8 mouse cellular contexts compared by ENCODE assay signal in the genomic region with DNA sequence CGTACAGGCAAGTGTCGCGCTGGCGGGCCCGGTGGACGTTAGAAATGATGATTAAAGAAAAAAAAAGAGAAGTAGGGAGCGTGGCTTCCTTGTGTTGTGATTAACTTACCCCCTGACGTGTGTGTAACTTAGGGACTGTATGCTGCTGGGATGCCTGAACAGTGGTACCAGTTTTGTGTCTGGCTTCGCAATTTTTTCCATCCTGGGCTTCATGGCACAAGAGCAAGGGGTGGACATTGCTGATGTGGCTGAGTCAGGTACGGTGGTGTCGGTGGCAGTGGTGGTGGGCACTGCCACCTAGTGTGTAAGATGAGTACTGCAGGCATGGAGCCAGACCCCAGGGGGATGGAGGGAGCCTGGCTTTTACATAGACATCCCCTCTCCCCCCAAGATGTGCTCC. TPM values are rescaled to one million over a fixed set of nuclear protein-coding genes. Genes with fewer than 3 reads are reported as not detected.
DNase-seq lines count a peak whose midpoint lies in the region; ATAC-seq and TF ChIP-seq lines count a peak whose summit lies in the region.

No protein-coding gene starts in this region.

- H3K36me3 ChIP-seq in forebrain, embryonic 15.5 days = peaks cover 59% of the 10 kb centered on the region
- H3K36me3 ChIP-seq in intestine, embryonic 14.5 days (ENCODE audit: control insufficient read depth, insufficient read depth, low read length) = peaks cover 80% of the 10 kb centered on the region
- H3K36me3 ChIP-seq in liver, embryonic 14.5 days (replicated peaks; ENCODE audit: control insufficient read depth, insufficient read depth, low read depth) = 0 out of 2 replicates have a peak, but pooled peaks cover 2% of the 10 kb centered on the region
- H3K36me3 ChIP-seq in neural tube, embryonic 11.5 days (ENCODE audit: control insufficient read depth, insufficient read depth, low read length) = peaks cover 16% of the 10 kb centered on the region

- H3K9me3 ChIP-seq in forebrain, embryonic 15.5 days = no peaks in the 10 kb centered on the region
- no peaks in the 10 kb centered on the region for H3K9me3 ChIP-seq in intestine, embryonic 14.5 days (ENCODE audit: control insufficient read depth, low read length)
- no peaks in the 10 kb centered on the region for H3K9me3 ChIP-seq in liver, embryonic 14.5 days (ENCODE audit: control insufficient read depth, low read length)
- H3K9me3 ChIP-seq in neural tube, embryonic 11.5 days (ENCODE audit: control insufficient read depth, low read length) = no peaks in the 10 kb centered on the region

- peak; percentile 78 for ATAC-seq in forebrain, embryonic 15.5 days (replicated peaks)
- ATAC-seq in intestine, embryonic 14.5 days (replicated peaks; ENCODE audit: low FRiP score, low TSS enrichment, low read depth) = peak; percentile 52; the same call in 1 of the 2 replicates
- ATAC-seq in liver, embryonic 14.5 days (ENCODE audit: insufficient read depth) = no peak
- ATAC-seq in neural tube, embryonic 11.5 days (ENCODE audit: insufficient read depth, low FRiP score, low TSS enrichment) = peak; percentile 67

- no peak overlapping the region for H3K27ac ChIP-seq in forebrain, embryonic 15.5 days (replicated peaks)
- no peak overlapping the region for H3K27ac ChIP-seq in intestine, embryonic 14.5 days (ENCODE audit: low read depth)
- no peak overlapping the region for H3K27ac ChIP-seq in liver, embryonic 14.5 days
- H3K27ac ChIP-seq in neural tube, embryonic 11.5 days (ENCODE audit: low read depth, low read length) = no peak overlapping the region

- no peak overlapping the region for H3K4me3 ChIP-seq in forebrain, embryonic 15.5 days
- no peak overlapping the region for H3K4me3 ChIP-seq in intestine, embryonic 14.5 days (ENCODE audit: low read depth, low read length)
- no peak overlapping the region for H3K4me3 ChIP-seq in liver, embryonic 14.5 days (ENCODE audit: insufficient read depth in 1 of 2, low read depth in 2 of 2, low read length in 2 of 2)
- H3K4me3 ChIP-seq in neural tube, embryonic 11.5 days (ENCODE audit: low read depth, low read length) = no peak overlapping the region

- no peaks in the 10 kb centered on the region for H3K27me3 ChIP-seq in forebrain, embryonic 15.5 days
- H3K27me3 ChIP-seq in intestine, embryonic 14.5 days (replicated peaks; ENCODE audit: control insufficient read depth, insufficient read depth, low read length) = no peaks in the 10 kb centered on the region
- H3K27me3 ChIP-seq in liver, embryonic 14.5 days (ENCODE audit: control insufficient read depth, insufficient read depth, low read length) = no peaks in the 10 kb centered on the region
- H3K27me3 ChIP-seq in neural tube, embryonic 11.5 days (ENCODE audit: control insufficient read depth, insufficient read depth, low read length) = no peaks in the 10 kb centered on the region

- no peak for TF ChIP-seq EP300 in liver, embryonic 14.5 days (IDR thresholded peaks at IDR 0.05; ENCODE audit: low read depth)

- no peak overlapping the region for H3K9ac ChIP-seq in forebrain, embryonic 15.5 days (replicated peaks)
- H3K9ac ChIP-seq in intestine, embryonic 14.5 days (ENCODE audit: low read length) = no peak overlapping the region
- H3K9ac ChIP-seq in liver, embryonic 14.5 days (replicated peaks) = no peak overlapping the region
- H3K9ac ChIP-seq in neural tube, embryonic 11.5 days (ENCODE audit: low read length) = no peak overlapping the region

- 64% methylated on average over 11 of the region's 11 CpGs for WGBS in forebrain, embryonic 15.5 days
- WGBS in intestine, embryonic 14.5 days = 61% methylated on average over 11 of the region's 11 CpGs
- WGBS in liver, embryonic 14.5 days (ENCODE audit: insufficient replicate concordance) = 53% methylated on average over 11 of the region's 11 CpGs
- 77% methylated on average over 11 of the region's 11 CpGs for WGBS in neural tube, embryonic 11.5 days

- no peak overlapping the region for H3K4me2 ChIP-seq in forebrain, embryonic 15.5 days (replicated peaks)
- no peak overlapping the region for H3K4me2 ChIP-seq in intestine, embryonic 14.5 days (ENCODE audit: low read length)
- H3K4me2 ChIP-seq in liver, embryonic 14.5 days (ENCODE audit: low read depth) = no peak overlapping the region
- no peak overlapping the region for H3K4me2 ChIP-seq in neural tube, embryonic 11.5 days (ENCODE audit: low read depth)

- peak; percentile 97 for TF ChIP-seq CTCF in liver, embryonic 14.5 days (IDR thresholded peaks at IDR 0.05; ENCODE audit: low read depth)

- no peaks in the 10 kb centered on the region for H3K4me1 ChIP-seq in forebrain, embryonic 15.5 days
- 0 out of 2 replicates have a peak, but pooled peaks cover 7% of the 10 kb centered on the region for H3K4me1 ChIP-seq in intestine, embryonic 14.5 days (replicated peaks; ENCODE audit: control insufficient read depth, insufficient read depth, low read length)
- H3K4me1 ChIP-seq in liver, embryonic 14.5 days (replicated peaks; ENCODE audit: control insufficient read depth in 2 of 2, insufficient read depth in 2 of 2, low read length in 1 of 2) = peaks cover 0 to 2% of the 10 kb centered on the region in 2 experiments; a peak in 1 of 4 replicates
- no peaks in the 10 kb centered on the region; the same call in 1 of the 2 replicates for H3K4me1 ChIP-seq in neural tube, embryonic 11.5 days (ENCODE audit: control insufficient read depth, insufficient read depth, low read length)

- DNase-seq in urinary bladder, postnatal 14 days (ENCODE audit: low spot score) = peak; percentile 61
- DNase-seq in urinary bladder, adult 2 months (ENCODE audit: low spot score) = no peak
- DNase-seq in cerebellum, adult 11-12 months = peak; percentile 34
- peak; percentile 90 for DNase-seq in intestine, embryonic 14.5 days (ENCODE audit: low spot score)
- DNase-seq in liver, embryonic 14.5 days (ENCODE audit: low read depth in 3 of 3, low spot score in 3 of 3) = no peak
- DNase-seq in neural tube, embryonic 11.5 days (ENCODE audit: low spot score) = peak; percentile 70
- DNase-seq in thymus, postnatal 14 days = peak; percentile 64

RNA-seq across cellular contexts. Expression of gene Slc6a6, which starts 57.2 kb away (rescaled TPM):
- 55.0 and 73.2 TPM in 2 replicates for polyA plus RNA-seq in urinary bladder, adult 2 months (2012; rRNA removed)
- polyA plus RNA-seq in forebrain, embryonic 15.5 days (2015; fragmentation: Nextera tagmentation; extraction: Ambion mirVana) = 94.2 and 98.8 TPM in 2 replicates
- polyA plus RNA-seq in intestine, embryonic 14.5 days (2014; fragmentation: Nextera tagmentation; extraction: Ambion mirVana) = 69.0 and 74.0 TPM in 2 replicates
- polyA plus RNA-seq in liver, embryonic 14.5 days (2012; rRNA removed) = 8.0 and 9.0 TPM in 2 replicates
- 7.5 and 11.4 TPM in 2 replicates for polyA plus RNA-seq in liver, embryonic 14.5 days (2014; fragmentation: Nextera tagmentation; extraction: Ambion mirVana)
- 47.7 and 53.0 TPM in 2 replicates for polyA plus RNA-seq in neural tube, embryonic 11.5 days (2014; fragmentation: Nextera tagmentation; extraction: Ambion mirVana)

Comparison
In these comparisons a context has a peak if more than half of its experiments do, and no peak if none do; other contexts are left out.
1. DNase-seq: peak in urinary bladder, postnatal 14 days (single experiment), cerebellum, adult 11-12 months (single experiment), intestine, embryonic 14.5 days (single experiment), neural tube, embryonic 11.5 days (single experiment) and thymus, postnatal 14 days (single experiment); none in urinary bladder, adult 2 months (single experiment) and liver, embryonic 14.5 days (0 of 3).